Mouse (Mus musculus): ENCODE measurements around the gene Dnajc22.

Gene Dnajc22

DNA sequence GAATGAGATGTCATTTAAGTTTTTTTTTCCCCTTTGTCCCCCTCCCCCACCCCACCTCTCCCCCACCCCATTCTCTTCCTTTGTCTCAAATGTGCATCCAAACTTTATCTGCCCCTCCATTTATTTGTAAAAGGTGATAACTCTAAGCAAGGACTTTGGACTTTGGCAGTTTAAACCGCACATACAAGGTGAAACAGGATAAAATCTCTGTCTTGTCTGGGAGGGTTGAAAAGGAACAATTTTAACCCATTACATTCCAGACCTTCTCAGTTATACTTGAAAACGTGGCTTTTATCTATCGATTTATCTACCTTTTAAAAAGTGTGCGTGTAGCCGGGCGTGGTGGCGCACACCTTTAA is 22.1 kb downstream of the Dnajc22 start:
- DNase-seq (ENCODE audit: low spot score in 2 of 2): no peak

DNA sequence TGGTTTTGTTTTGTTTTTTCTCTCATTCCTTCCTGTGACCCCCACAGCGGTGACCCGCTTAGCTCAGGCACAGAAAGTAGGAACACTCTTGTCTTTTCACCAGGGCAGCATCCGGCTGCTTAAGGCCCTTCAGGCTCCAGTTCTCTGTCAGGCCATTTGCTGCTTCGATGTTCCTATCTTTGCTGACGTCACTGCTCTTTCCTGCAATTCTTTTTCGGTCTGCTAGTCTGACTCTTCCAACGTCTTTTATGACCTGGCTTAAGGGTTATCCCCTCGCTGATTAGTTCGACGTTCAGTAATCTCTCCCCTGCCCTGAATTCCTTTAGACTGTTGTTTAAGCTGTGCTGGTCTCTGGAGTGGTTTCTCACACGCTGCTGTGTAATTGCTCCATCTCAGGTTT is 23.6 kb downstream of the Dnajc22 start:
- DNase-seq (ENCODE audit: low spot score in 2 of 2): no peak

DNA sequence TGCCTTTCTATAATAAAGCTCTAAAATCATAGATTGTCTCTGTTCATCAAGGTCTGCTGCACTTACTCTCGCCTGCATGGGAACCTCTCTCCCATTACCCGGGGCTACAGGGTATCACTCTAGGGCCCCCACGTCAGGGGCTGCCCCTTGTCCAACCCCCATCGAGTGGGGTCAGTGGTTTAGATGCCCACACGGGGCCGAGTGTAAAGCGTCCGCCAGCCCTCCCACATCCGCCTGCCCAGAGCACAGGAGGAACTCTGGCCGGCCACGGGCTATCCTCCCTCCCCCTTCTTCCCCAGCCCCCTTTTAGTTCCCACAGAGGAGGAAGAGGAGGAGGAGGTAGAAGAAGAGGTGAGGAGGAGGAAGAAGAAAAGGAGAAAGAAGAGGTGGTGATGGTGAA is 27.8 kb downstream of the Dnajc22 start:
- no peak for DNase-seq (ENCODE audit: low spot score in 2 of 2)

DNA sequence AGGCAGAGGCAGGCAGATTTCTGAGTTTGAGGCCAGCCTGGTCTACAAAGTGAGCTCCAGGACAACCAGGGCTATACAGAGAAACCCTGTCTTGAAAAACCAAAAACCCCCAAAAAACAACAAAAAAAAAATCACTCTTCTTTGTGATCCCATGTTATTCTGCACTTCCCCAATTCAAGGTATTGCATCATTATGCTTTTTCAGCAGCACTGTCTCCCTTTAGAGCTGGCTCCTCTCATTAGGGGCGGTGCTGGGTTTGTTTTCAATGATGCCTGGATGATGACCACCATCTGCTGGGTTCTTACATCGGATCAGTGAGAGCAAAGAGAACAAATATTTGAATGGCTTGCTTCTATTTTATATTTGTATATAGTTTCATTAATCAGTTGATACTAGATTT is 29.7 kb downstream of the Dnajc22 start:
- no peak for DNase-seq (ENCODE audit: low spot score in 2 of 2)

DNA sequence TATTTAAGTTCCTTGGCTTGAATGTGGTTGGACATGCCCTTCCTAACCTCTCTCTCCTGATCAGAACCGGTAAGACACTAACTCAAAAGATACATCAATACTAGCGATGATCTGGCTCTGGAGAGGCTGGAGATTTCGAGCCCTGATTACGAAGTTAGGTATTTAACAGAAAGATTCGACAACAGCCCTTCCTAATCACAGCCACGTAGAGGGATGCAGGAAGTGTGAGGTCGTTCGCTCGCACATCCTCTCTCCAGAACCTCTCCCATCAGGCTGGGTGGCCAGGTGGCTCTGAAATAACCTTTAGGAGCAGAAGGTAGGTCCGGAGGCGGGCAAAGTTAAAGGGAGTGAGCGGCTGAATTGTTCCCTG is 32.7 kb downstream of the Dnajc22 start, which contains the start of gene Spats2:
Gene Spats2, plus strand, starts transcription at position 206 of the 370 bp plus-strand sequence.
- DNase-seq (ENCODE audit: low spot score in 2 of 2): peak in 1 of 2 experiments; percentile 9

DNA sequence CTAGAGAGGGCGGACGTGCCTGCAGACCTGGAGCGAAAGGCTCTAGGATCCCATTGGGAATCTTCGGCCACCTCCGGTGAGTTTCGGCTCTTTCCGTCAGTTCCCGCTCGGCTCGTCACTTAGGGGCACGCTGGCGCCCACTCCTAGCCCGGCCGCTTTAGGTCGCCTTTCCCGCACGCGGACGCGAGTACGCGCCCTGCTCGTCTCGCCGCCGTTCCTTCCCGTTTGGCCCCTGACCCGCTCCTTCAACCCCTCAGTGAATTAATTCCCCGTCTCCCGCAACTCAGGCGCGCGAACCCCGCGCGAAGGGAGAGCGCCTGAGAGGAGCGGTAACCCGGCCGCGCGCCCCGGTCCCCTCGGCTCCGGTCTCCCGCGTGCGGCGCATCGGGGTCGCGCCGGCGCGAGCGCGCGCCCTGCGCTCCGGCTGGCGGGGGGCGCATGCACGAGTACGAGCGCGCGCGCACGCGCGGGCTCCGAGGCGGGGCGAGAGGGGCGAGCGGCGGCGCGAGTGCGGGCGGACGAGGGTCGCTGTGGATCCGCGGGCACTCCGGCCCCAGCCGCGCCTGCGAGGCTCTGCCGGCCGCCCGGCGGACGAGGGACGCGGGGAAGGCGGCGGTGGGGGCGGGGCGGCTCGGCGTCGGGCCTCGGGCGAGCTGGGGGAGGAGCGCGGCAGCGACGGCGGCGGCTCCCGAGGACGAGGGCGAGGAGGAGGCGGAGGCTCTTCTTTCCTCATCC is 33.3 kb downstream of the Dnajc22 start:
- peak; percentile 45 to 75 for DNase-seq (ENCODE audit: low spot score in 2 of 2)

DNA sequence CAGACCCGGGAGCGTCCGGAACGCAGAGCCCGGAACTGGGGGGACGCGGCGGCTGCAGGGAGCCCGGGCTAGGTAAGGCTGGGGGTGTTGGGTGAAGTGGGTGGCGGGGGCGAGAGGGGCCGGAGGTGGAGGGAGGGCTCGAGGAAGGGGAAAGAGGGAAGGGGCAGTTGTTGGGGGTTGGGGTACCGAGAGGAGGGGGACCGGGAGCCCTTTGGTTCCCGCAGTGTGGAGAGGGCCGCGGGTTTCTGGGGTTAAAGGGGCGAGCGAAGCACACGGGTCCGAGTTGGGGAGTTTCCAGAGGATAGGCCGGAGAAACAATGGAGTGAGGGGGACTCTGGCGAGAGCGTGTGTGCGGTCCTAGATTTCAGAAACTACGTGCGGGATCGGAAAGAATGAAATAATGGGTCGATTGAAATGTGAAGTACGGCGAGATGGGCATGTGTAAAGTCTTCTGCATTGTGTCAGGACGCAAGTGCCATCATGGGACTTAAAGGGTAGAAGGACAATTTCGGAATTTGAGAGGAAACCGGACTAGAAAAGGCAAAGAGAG is 33.9 kb downstream of the Dnajc22 start:
- peak in 1 of 2 experiments; percentile 6 for DNase-seq (ENCODE audit: low spot score in 2 of 2)

DNA sequence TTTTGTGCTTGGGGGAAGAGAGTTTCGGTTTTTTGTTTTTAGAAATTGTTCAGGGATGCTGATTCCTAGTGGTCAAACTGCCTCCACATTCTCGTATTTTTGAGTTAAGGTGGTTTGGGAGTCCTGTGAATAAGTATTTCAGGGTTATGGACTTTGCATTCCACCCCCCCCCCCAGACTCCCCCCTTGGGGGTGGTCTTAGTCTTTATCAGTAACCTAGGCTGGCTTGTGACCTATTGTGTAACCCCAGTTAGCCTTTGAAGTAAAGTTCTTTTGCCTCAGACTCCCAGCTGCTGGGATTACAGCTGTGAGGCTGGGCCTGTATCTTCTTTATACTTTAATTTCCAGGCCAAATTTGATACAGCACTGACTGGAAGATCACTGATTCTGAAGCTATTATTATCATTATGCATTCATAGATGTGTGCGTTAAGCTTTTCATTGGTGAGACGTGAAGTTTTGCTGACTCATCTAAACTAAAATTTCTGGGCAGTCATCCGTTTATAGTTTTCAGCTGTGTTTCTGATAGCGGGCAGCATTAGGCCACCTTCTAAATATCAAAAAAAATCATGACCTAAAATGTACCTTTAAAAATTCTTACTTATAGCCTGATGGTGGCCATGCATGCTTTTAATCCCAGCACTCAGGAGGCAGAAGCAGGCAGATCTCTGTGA is 35.0 kb downstream of the Dnajc22 start:
- DNase-seq (ENCODE audit: low spot score in 2 of 2): no peak

DNA sequence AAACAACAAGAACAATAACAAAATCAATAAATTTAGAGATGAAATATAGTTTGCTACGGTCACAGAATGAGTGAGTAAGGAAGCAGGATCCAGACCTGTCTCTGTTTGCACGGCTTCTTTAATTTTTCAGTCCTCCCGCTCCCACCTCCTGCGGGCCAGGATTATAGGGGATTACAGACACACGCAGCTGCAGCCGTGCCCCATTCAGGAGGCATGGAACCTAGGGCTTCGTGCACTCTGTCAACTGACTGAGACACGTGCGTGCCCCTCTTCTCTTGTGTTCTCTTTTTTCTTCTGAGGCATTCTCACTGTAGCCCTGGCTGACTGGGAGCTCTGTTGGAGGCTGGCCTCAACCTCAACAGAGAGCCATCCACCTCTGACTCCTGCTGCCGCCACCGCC is 36.5 kb downstream of the Dnajc22 start:
- DNase-seq (ENCODE audit: low spot score in 2 of 2): no peak

DNA sequence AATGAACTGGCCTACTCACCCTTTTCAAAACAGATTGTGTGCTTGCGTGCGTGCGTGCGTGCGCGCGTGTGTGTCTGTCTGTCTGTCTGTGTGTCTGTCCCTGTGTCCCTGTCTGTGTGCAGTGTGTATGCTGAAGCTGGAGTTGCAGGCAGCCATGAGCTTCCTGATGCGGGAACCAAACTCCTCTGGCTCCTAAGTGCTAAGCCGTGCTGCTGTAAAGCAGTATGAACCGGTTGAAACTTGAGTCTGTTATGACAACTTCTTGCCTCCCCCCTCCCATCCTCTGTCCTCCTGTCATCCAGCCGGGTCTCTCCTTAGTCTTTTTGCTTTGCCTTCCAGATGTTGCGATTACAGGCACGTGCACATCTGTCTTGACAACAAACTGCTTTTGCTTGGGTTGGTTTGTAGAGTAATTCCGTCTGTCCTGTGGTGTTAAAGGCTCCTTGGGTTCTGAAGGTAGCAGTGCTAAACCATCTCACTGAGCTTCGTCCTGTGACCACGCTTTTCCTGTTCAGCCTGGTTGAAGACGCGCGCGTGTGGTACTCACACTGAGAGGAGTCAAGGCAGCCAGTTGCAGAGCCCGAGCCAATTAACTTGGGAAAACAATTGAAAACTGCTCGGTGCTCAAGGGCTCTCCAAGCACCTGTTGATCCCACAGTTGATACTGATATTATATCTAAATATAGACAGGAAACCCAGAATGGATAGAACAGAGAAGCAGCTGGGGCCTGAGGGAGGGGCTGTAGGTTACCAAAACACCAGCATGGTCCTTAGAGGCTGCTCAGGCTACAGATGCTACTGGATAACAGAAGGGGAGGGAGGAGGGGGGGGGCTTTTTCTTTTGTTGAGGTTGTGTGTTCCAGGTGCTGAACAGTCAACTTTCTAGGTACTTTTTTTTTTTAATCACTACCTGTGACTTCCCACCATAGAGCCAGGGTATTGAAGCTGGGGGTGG is 37.3 kb downstream of the Dnajc22 start:
- no peak for DNase-seq (ENCODE audit: low spot score in 2 of 2)

DNA sequence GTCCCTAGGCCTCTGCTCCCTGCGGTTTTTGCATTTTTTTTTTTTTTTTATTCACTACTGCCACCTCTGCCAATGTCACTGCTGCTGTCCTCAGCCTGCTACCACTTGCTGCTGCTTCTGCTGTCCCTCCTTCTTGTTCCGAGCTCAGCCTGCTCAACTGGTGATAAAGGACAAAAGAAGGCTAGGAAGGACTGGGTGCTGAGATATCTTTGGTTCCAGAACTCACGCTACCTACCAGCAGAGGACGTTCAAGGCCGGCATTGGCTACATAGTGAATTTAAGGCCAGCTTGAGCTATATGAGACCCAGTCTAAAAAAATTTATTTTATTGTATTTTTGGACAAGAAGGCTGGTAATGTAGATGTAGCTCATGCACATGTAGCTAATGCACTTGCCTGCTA is 45.4 kb downstream of the Dnajc22 start:
- peak in 1 of 2 experiments; percentile 31 for DNase-seq (ENCODE audit: low spot score in 2 of 2)

DNA sequence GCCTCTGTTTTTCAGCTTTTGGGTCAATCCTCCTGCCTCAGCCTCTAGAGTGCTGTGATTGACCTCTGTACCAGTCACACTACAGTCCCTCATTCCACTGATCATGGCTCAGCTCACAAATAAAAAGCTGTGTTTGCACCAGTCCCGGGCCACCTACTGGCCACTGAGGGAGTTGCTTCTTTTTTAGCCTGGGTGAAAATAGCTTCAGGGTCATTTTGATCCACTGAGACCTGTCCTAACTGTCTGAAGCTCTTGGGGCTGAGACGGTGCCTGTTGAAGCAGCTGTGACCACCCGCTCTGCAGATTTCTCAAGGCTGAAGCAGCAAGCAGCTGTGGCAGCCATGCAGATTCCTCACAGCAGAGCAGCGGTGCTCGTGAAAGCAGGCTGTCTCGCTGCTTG is 46.7 kb downstream of the Dnajc22 start:
- DNase-seq (ENCODE audit: low spot score in 2 of 2): peak; percentile 23 to 69

DNA sequence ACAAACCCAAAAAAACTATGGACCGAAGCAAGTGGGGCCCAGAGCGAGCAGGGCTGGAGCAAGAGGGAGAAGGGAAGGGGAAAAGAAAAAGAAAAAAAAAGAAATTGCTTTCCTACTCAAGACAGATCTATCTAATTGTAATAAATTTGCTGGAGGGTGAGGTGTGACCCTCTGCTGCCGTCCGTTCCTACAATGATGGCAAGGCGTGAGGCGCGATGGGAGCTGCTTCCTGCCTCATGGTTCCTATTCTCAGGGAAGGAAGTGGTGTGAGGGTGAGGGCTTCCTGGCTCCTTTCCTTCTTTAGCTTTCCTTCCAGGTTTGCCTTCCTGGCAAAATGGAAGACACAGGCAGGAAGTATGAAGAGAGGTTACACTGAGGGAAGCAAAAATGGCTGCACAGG is 57.5 kb downstream of the Dnajc22 start:
- DNase-seq (ENCODE audit: low spot score in 2 of 2): peak in 1 of 2 experiments; percentile 0

DNA sequence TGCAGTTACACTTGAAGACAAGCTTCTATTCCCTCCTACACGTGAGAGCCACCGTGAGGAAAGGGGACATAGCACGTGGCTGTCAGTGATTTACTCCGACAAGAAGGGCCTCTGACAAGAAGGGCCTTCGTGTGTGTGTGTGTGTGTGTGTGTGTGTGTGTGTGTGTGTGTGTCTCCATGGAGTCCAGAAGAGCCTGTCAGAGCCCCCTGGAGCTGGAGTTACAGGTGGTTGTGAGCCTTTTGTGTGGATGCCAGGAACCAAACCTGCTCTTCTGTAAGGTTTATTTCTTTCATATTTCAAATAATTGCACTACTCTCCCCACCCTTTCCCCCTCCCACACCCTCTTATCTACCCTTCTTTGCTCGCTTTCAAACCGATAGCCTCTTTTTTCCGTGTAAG is 58.4 kb downstream of the Dnajc22 start:
- DNase-seq (ENCODE audit: low spot score in 2 of 2): no peak

DNA sequence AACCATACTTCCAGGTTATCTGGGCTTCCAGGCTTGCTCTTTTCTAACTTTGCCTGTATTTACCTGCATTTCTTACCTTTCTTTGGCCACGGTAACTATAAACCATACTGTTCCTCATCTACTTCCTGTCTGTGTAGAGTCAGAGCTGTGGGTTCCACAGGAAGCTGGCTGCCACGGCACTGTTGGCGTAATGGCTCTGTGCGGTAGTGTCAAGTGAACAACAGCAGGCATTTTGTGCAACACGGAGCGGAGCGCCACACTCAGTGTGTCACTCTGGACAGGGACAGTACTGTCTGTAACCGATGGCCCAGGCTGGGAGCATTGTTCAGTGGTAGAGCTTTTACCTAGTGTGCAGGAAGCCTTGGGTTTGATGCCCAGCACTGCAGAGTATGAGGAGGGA is 60.5 kb downstream of the Dnajc22 start:
- DNase-seq (ENCODE audit: low spot score in 2 of 2): no peak

Data from spleen, postnatal 10 days (tissue).